Mouse (Mus musculus) 3134 (cell line): ENCODE data around the gene Tm9sf4.

Source experiments
- DNase-seq: peaks from one replicate; pipeline ENCODE4 v3.0.0-alpha.2; 2011; ENCODE audit warnings: low spot score; ENCODE audit not compliant: insufficient read length; ENCODE audit errors: extremely low read depth

Tm9sf4 gene

DNA sequence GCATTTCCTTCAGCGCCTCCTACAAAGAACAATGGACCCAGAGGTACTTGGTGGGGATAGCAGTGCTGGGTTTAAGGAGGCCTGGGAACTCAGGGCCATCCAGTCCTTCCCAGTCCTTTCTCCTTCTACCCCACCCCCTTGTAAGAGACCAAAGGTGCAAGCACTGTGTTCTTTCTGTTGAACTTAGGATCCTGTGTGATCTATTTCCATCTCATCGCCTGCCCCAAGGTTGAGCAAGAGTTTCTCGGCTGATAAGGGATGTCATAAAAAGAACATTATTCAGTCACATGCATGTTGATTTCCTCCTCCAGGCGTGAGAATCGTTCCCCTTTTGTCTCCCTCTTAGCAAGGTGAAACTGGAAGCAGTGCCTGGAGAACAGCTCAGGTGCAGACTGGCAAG, 88.6 kb downstream of the Tm9sf4 start:
- DNase-seq: no peak

- no peak for DNase-seq
Measured at GRCm38 (mm10) chr2:153256604-153257003, 95.5 kb downstream of the Tm9sf4 start.

DNA sequence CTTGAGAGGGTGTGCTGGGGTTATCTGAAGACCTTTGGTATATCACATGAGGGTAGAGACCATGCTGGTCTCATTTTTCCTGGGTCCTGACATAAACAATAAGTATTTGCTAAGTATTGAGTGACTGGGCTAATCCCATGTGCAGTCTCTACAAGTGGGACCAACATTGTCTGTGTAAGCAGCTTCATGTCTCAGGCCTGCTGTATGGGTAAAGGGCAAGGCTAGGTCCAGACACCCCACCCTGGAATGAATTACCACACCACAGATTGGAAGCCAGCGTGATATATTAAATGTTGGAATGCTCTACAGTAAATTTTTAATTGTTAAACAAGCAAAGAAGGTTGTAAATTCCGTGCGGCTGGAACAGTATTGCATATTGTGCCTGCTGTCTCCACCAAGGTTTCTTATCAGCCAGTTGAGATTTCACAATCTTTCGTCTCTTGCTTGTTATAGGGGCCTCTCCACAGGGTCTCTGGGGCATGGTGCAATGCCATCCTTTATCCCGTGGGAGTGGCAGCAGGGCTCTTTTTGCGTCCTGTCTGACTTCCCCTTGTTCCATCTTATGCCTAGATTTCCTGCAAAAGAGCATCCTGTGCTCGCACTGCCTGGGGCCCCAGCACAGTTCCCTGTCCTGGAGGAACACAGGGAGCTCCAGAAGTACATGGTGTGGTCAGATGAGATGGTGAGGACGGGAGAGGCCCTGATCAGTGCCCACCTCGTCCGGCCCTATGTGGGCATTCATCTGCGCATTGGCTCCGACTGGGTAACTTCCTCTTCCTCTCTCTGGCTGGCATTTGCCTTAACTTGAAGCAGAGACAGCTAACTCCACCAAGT, 98.1 kb downstream of the Tm9sf4 start:
- no peak for DNase-seq
